In the genomic region with DNA sequence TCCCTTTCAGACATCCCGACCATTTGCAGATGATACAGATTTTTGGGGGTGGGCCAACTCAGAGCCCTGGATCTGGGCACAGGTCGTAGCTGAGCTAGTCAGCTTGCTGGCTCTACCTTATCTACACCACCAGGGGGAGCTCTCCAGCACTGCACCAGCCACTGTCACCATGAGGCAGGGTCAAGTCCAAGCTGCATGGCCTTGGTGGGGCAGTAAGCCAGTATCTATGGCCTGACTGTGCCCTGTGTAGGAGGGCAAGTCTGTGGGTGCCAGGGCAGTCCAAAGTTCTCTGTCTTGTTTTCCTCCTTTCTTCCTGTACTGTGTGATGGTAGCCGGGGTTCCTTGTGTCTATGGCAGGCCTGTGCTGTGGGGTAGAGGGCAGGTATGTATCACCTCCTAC, we compare ENCODE assay signal across 8 mouse cellular contexts.
DNase-seq lines count a peak whose midpoint lies in the region; ATAC-seq and TF ChIP-seq lines count a peak whose summit lies in the region.

No protein-coding gene starts in this region.

- TF ChIP-seq CTCF in hindbrain, postnatal 0 days (IDR thresholded peaks at IDR 0.05; ENCODE audit: low read depth) = peak; percentile 59
- peak; percentile 73 for TF ChIP-seq CTCF in liver, postnatal 0 days (IDR thresholded peaks at IDR 0.05; ENCODE audit: low read depth)

- ATAC-seq in heart, embryonic 11.5 days (replicated peaks; ENCODE audit: insufficient number of reproducible peaks, low FRiP score, low TSS enrichment) = 0 out of 2 replicates have a peak, but pooled peaks have one; percentile 22
- ATAC-seq in hindbrain, postnatal 0 days = 0 out of 2 replicates have a peak, but pooled peaks have one; percentile 12
- ATAC-seq in liver, postnatal 0 days = peak; percentile 72

- H3K4me3 ChIP-seq in heart, embryonic 11.5 days (ENCODE audit: low read depth, low read length) = no peak overlapping the region
- no peak overlapping the region for H3K4me3 ChIP-seq in hindbrain, postnatal 0 days (ENCODE audit: low read length)
- no peak overlapping the region for H3K4me3 ChIP-seq in liver, postnatal 0 days (ENCODE audit: low read depth, low read length)

- TF ChIP-seq EP300 in liver, postnatal 0 days (IDR thresholded peaks at IDR 0.05; ENCODE audit: low read depth) = no peak

- intact Hi-C loops in heart, postnatal 25 days (cut with DNase I) = no loop called here

- H3K9me3 ChIP-seq in heart, embryonic 11.5 days (replicated peaks; ENCODE audit: control insufficient read depth, low read length) = no peaks in the 10 kb centered on the region
- no peaks in the 10 kb centered on the region for H3K9me3 ChIP-seq in hindbrain, postnatal 0 days (ENCODE audit: low read length)
- no peaks in the 10 kb centered on the region for H3K9me3 ChIP-seq in liver, postnatal 0 days (ENCODE audit: low read length)

- DNase-seq in heart, postnatal 25 days (ENCODE audit: low spot score) = no peak
- peak; percentile 61 for DNase-seq in ES-CJ7 (ENCODE audit: low read depth, low spot score)
- peak; percentile 3 for DNase-seq in c-Kit-positive CD71-positive TER-119-positive erythroid progenitor cells, embryonic 14.5 days (ENCODE audit: low spot score)
- no peak for DNase-seq in hindbrain, postnatal 0 days (ENCODE audit: low spot score)
- DNase-seq in liver, postnatal 0 days = peak; percentile 32
- DNase-seq in splenic B cell, adult 2 months (ENCODE audit: low read depth, low spot score) = peak; percentile 6
- no peak for DNase-seq in T-cell, adult 2 months (ENCODE audit: low spot score)

- H3K4me2 ChIP-seq in heart, embryonic 11.5 days = no peak overlapping the region
- H3K4me2 ChIP-seq in hindbrain, postnatal 0 days (ENCODE audit: low read depth, low read length) = no peak overlapping the region
- H3K4me2 ChIP-seq in liver, postnatal 0 days (ENCODE audit: low read depth, low read length) = no peak overlapping the region

- 53% methylated on average over 3 of the region's 3 CpGs for WGBS in heart, embryonic 11.5 days (ENCODE audit: insufficient replicate concordance)
- WGBS in hindbrain, postnatal 0 days = 64% methylated on average over 3 of the region's 3 CpGs
- WGBS in liver, postnatal 0 days (ENCODE audit: insufficient replicate concordance) = 57% methylated on average over 3 of the region's 3 CpGs

- no peaks in the 10 kb centered on the region for H3K27me3 ChIP-seq in heart, embryonic 11.5 days (ENCODE audit: control insufficient read depth, insufficient read depth, low read length)
- no peaks in the 10 kb centered on the region for H3K27me3 ChIP-seq in hindbrain, postnatal 0 days (ENCODE audit: insufficient read depth, low read length)
- no peaks in the 10 kb centered on the region for H3K27me3 ChIP-seq in liver, postnatal 0 days (ENCODE audit: insufficient read depth, low read length)
- no peaks in the 10 kb centered on the region for H3K27me3 ChIP-seq in splenic B cell, adult 2 months (ENCODE audit: control insufficient read depth, insufficient read depth, low read length, poor library complexity, severe bottlenecking)

- no peak overlapping the region for H3K27ac ChIP-seq in heart, embryonic 11.5 days (ENCODE audit: low read depth, low read length)
- H3K27ac ChIP-seq in hindbrain, postnatal 0 days = no peak overlapping the region
- no peak overlapping the region for H3K27ac ChIP-seq in liver, postnatal 0 days (ENCODE audit: low read depth)

- no peaks in the 10 kb centered on the region for H3K36me3 ChIP-seq in heart, embryonic 11.5 days (ENCODE audit: control insufficient read depth, insufficient read depth, low read length)
- H3K36me3 ChIP-seq in hindbrain, postnatal 0 days (ENCODE audit: insufficient read depth, low read length) = no peaks in the 10 kb centered on the region
- no peaks in the 10 kb centered on the region for H3K36me3 ChIP-seq in liver, postnatal 0 days (replicated peaks; ENCODE audit: insufficient read depth, low read length)
- H3K36me3 ChIP-seq in splenic B cell, adult 2 months (ENCODE audit: control insufficient read depth, insufficient read depth, low read length, poor library complexity, severe bottlenecking) = no peaks in the 10 kb centered on the region

- no peaks in the 10 kb centered on the region for H3K4me1 ChIP-seq in heart, embryonic 11.5 days (ENCODE audit: control insufficient read depth, insufficient read depth, low read length)
- H3K4me1 ChIP-seq in hindbrain, postnatal 0 days (ENCODE audit: insufficient read depth, low read length) = no peaks in the 10 kb centered on the region
- H3K4me1 ChIP-seq in liver, postnatal 0 days (ENCODE audit: insufficient read depth) = no peaks in the 10 kb centered on the region

- no peak overlapping the region for H3K9ac ChIP-seq in heart, embryonic 11.5 days (ENCODE audit: low read depth, low read length)
- H3K9ac ChIP-seq in hindbrain, postnatal 0 days (replicated peaks; ENCODE audit: low read length) = no peak overlapping the region
- H3K9ac ChIP-seq in liver, postnatal 0 days (replicated peaks) = no peak overlapping the region

Comparison
In these comparisons a context has a peak if more than half of its experiments do, and no peak if none do; other contexts are left out.
1. ATAC-seq: peak in every context shown above with its lines; median percentile 72 in liver, postnatal 0 days; 22 in heart, embryonic 11.5 days; 12 in hindbrain, postnatal 0 days.
2. DNase-seq: peak in ES-CJ7 (single experiment), c-Kit-positive CD71-positive TER-119-positive erythroid progenitor cells, embryonic 14.5 days (single experiment), liver, postnatal 0 days (single experiment) and splenic B cell, adult 2 months (single experiment); none in heart, postnatal 25 days (single experiment), hindbrain, postnatal 0 days (single experiment) and T-cell, adult 2 months (single experiment).